Mouse (Mus musculus) bone marrow macrophage, adult 2 months (primary cell): ENCODE results near the gene A730015C16Rik. TPM values are rescaled to one million over a fixed set of nuclear protein-coding genes. Genes with fewer than 3 reads are reported as not detected.

ENCODE experiments used
- H3K27ac ChIP-seq: 2 replicates; pipeline ENCODE4 v1.5.1; 2012; ENCODE audit warnings: low read depth, low read length; ENCODE audit not compliant: insufficient read depth
- H3K4me1 ChIP-seq: 2 replicates; pipeline ENCODE4 v1.6.1; 2012; ENCODE audit warnings: low read length; ENCODE audit not compliant: control insufficient read depth, insufficient read depth
- H3K4me3 ChIP-seq: 2 replicates; pipeline ENCODE4 v1.5.1; 2012; ENCODE audit warnings: mild to moderate bottlenecking, low read length, moderate library complexity; ENCODE audit not compliant: insufficient read depth
- CTCF ChIP-seq: IDR thresholded peaks from 2 replicates; pipeline ENCODE4 v1.5.1; 2012; ENCODE audit warnings: low read depth, mild to moderate bottlenecking, low read length, moderate library complexity
- POLR2A ChIP-seq: IDR thresholded peaks from 2 replicates; pipeline ENCODE4 v1.6.1; 2012; ENCODE audit warnings: mild to moderate bottlenecking, low read depth, low read length, borderline replicate concordance
- polyA plus RNA-seq: library from polyadenylated mRNA; stranded (reverse); fragments of >200 nt; gene quantifications from 2 replicates; pipeline ENCODE4 v1.2.4, GENCODE M21; 2012; ENCODE audit not compliant: missing spikeins, insufficient read depth, insufficient read length

A730015C16Rik gene
- not detected in 2 replicates for polyA plus RNA-seq

DNA sequence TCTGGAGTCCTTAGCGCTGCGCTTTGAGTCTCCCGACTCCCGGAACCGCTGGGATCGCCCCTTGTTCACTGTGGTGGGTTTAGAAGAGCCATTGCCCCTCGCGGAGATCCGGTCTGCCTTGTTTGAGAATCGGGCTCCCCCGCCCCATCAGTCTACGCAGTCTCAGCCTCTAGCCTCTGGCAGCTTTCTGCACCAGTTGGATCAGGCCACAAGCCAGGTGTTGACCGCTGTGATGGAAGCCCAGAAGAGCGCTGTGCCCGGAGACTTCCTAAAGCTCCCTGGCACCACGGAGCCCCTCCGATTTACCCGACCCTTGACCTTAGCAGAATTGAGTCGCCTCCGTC lies at the start of gene A730015C16Rik:
Gene A730015C16Rik (minus strand): TSS at position 115 of the 344 bp plus-strand sequence.
- Histone ChIP-seq H3K27ac (peak within 1 kb of the TSS; percentile 69), H3K4me3 (peak within 1 kb of the TSS; percentile 87)

DNA sequence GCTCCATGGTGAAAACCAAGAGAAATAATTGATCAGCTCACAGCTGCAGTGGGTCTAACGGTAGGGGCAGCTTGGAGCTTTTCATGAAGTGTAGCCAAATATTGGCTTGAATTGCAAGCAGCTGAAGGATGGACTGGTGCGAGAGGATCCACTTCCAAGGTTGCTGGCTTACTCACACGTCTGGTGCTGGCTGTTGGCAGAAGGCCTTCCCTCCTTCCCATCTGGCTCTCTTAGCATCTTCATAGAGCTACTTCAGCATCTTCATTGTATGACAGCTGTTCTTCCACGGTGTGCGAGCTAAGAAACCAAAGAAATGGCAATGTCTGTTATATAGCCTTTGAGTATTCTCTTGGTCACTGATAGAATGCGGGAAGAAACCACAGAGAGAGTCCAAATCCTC lies 42.5 kb upstream of the A730015C16Rik start:
- H3K4me1 ChIP-seq: no peaks in the 10 kb centered on the region
- no peak overlapping the region for H3K27ac ChIP-seq
- no peak overlapping the region for H3K4me3 ChIP-seq
- TF ChIP-seq POLR2A (no peak), CTCF (no peak)

More for the DNA sequence above, at the start of gene A730015C16Rik:
- peaks cover 5% of the 10 kb centered on the region for H3K4me1 ChIP-seq
- TF ChIP-seq POLR2A (no peak), CTCF (no peak)

DNA sequence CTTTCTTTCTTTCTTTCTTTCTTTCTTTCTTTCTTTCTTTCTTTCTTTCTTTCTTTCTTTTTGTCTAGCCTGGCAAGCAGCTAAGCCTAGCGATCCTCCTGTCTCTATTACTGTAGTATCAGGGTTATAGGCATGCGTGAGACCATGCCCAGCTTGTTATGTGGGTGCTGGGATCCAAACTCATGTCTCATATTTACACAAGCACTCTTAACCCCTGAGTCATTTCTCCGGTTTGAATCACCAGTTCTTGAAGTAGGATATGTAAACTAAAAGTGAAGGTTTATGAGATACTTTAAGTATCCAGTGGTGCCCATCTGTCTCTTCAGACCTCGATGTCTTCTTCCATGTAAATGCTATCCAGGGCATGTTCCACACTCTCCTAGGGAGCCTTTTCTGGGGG lies 39.0 kb upstream of the A730015C16Rik start:
- Histone ChIP-seq H3K27ac (no peak overlapping the region), H3K4me1 (no peaks in the 10 kb centered on the region), H3K4me3 (no peak overlapping the region)
- no peak for TF ChIP-seq CTCF
- TF ChIP-seq POLR2A: no peak

DNA sequence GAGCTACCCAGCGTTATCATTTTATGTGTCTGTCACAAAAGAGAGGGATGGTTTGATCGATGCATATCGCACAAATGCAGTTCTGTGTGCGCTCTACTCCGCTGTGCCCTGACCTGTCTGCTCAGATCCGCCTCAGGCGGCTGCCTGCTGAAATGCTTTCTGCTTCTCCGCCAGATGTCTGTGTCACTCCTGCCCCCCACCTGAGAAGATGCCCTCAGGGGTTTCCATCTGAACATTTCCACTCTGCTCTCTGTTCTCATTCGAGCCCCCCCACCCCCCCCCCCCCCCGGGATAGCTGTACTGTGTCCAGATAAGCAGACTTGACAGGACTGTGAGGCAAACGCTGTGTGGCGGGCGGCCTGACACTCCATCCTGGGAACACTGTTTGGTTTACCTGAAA lies 35.4 kb upstream of the A730015C16Rik start:
- no peak for TF ChIP-seq CTCF
- no peak for TF ChIP-seq POLR2A
- no peaks in the 10 kb centered on the region for H3K4me1 ChIP-seq

DNA sequence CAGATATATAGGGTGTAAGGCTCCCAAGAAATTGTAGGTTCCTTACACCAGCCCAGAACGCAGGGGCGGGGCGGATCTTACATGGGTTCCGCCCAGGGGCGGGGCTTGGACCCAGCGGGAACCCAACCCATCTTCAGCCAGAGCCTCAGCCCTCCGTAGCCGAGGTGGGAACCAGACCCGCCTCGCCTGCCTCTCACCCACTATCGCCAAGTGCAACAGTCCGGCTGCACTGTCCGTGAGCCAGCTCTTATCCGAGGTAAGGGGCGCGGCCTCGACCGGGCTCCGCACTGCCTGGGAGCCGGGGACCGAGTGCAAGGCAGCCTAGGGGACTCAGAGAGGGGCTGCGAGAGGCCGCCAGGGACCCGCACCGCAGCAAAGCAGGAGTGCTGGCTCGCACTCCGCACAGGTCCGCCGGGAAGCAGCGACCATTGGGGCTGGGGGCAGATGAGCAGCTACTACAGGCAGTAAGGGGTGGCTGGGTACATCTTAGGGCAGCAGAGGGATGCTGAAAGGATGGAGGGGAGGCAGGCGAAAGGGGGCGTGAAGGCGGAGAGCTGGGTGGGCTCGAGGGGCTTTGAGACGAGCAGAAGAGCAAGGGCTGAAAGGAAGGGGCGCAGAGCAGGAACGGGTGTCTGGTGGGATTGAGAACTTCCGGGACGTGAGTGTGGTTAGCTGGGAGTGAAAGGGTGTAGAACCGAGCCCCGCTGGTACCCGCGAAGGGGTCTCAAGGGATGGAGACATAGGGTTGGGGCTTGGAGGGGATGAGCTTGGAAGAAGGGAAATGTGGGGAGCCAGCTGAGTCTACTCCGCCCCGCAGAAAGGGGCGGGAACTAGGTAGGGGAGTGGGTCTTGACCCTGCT lies 30.8 kb upstream of the A730015C16Rik start, which contains the start of gene Rab3b:
Gene Rab3b (plus strand): TSS at position 101 of the 860 bp plus-strand sequence.
- Histone ChIP-seq H3K27ac (no peak within 1 kb of the TSS), H3K4me3 (peak within 1 kb of the TSS; percentile 66), H3K4me1 (peaks cover 3% of the 10 kb centered on the region)
- no peak for TF ChIP-seq POLR2A

More for the DNA sequence above, 35.4 kb upstream of the A730015C16Rik start:
- Histone ChIP-seq H3K27ac (no peak overlapping the region), H3K4me3 (no peak overlapping the region)

DNA sequence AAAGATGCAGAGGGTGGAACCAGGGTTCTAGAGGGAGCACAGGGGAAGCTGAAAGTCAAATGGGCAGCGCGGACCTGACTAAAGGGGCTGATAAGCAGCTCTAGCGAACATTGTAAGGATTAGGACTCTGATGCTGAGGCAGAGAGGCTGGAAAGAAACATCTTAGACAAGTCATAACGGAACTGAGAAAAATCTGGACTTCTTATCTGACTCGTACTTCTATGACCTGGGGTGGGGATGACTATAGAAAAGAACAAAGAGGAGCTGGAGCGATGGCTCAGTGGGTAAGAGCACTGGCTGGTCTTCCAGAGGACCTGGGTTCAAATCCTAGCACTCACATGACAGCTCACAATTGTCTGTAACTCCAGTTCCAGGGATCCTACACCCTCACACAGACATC lies 29.5 kb upstream of the A730015C16Rik start:
- H3K27ac ChIP-seq: no peak overlapping the region
- TF ChIP-seq POLR2A (no peak), CTCF (no peak)
- no peak overlapping the region for H3K4me3 ChIP-seq
- H3K4me1 ChIP-seq: peaks cover 3% of the 10 kb centered on the region

DNA sequence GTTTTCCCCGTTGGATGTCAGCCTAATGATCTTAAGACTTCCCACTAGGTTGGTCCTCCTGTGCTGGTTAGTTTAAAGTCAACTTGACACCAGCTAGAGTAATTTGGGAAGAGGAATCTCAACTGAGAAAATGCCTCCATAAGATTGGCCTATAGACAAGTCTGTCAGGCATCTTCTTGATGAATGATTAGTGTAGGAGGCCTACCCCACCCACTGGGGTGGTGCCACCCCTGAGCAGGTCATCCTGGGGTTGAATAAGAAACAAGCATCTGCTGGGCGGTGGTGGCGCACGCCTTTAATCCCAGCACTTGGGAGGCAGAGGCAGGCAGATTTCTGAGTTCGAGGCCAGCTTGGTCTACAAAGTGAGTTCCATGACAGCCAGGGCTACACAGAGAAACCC lies 25.3 kb upstream of the A730015C16Rik start:
- Histone ChIP-seq H3K4me3 (no peak overlapping the region), H3K27ac (no peak overlapping the region), H3K4me1 (peaks cover 3% of the 10 kb centered on the region)
- TF ChIP-seq CTCF (no peak), POLR2A (no peak)

DNA sequence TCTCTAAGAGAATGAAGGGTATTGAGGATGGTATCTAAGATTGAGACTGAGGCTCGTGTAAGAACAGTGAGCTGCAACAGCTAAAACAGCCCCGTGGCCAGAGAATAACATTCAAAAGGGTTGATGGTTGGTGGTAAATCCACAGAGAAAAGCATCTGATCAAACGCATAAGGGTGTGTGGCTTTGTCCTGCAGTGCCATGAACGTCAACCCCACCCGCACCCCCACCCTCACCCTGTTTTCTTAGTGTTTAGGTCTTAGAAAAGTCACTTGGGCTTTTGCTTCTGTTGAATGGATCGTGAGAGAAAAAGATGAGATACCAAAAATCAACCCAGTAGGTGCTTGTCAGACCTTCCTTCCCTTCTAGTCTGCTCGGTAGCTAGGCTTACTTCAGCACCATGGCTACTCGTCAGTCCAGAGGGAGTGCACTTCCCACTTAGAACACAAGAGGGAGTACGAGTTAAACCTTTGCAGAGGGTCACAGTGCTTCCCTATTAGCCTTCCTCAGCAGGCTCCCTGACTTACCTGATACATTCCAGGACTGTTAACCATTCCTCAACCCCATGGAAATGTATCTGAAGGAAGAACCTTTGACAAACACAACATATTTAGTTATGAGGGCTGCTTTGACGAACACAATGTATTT lies 21.4 kb upstream of the A730015C16Rik start:
- TF ChIP-seq POLR2A: no peak
- peak; percentile 59 for TF ChIP-seq CTCF
- no peaks in the 10 kb centered on the region for H3K4me1 ChIP-seq
- no peak overlapping the region for H3K27ac ChIP-seq
- H3K4me3 ChIP-seq: no peak overlapping the region

DNA sequence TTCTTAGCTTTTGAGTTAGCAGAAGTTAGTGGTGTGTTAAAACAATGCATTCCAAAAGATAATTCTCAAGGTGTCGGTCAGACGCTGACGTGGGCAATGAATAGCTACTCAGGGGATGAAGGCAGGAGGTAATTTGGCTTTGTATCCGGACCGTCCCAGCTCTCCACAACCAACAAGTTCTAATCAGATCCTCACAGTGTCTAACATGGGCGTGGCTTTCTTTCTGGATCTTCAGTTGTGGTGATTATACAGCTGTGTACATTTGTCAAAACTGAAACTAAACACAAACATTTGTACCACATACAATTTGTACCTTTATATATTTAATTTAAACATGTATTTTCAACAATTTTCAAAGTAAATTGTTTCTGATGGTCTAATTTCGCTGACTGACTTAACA lies 18.4 kb upstream of the A730015C16Rik start:
- TF ChIP-seq POLR2A (no peak), CTCF (no peak)
- Histone ChIP-seq H3K4me1 (no peaks in the 10 kb centered on the region), H3K4me3 (no peak overlapping the region), H3K27ac (no peak overlapping the region)
